Mouse (Mus musculus) A20 (cell line): Measurements from ENCODE around the gene Chuk.
A peak's percentile ranks its signal among the peaks of the same experiment; 100 is the strongest.

Experiments
- DNase-seq: peaks from one replicate; pipeline ENCODE4 v3.0.0-alpha.2; 2011; ENCODE audit warnings: low read depth, low spot score

Gene Chuk

GRCm38 (mm10) chr19:44107661-44108521 lies 611 bp upstream of the Chuk start:
- no peak for DNase-seq

GRCm38 (mm10) chr19:44104393-44104792 lies 2.9 kb downstream of the Chuk start:
- DNase-seq = peak; percentile 12

- DNase-seq = no peak
Measured at GRCm38 (mm10) chr19:44103001-44103400, 4.3 kb downstream of the Chuk start.

GRCm38 (mm10) chr19:44100840-44101239 lies 6.4 kb downstream of the Chuk start:
- no peak for DNase-seq

GRCm38 (mm10) chr19:44086278-44086677 lies 21.0 kb downstream of the Chuk start:
- no peak for DNase-seq

GRCm38 (mm10) chr19:44080920-44081319 lies 26.4 kb downstream of the Chuk start:
- no peak for DNase-seq

- DNase-seq = no peak
Measured at GRCm38 (mm10) chr19:44080023-44080422, 27.3 kb downstream of the Chuk start.

GRCm38 (mm10) chr19:44077024-44077423 lies 30.3 kb downstream of the Chuk start:
- no peak for DNase-seq

- no peak for DNase-seq
Measured at GRCm38 (mm10) chr19:44076457-44076856, 30.8 kb downstream of the Chuk start.

- DNase-seq = no peak
Measured at GRCm38 (mm10) chr19:44074986-44075385, 32.3 kb downstream of the Chuk start.

GRCm38 (mm10) chr19:44071166-44071565 lies 36.1 kb downstream of the Chuk start:
- DNase-seq = no peak

GRCm38 (mm10) chr19:44069914-44070232 lies 37.4 kb downstream of the Chuk start:
- DNase-seq = no peak

- DNase-seq = peak; percentile 93
Measured at GRCm38 (mm10) chr19:44069121-44069913, 38.0 kb downstream of the Chuk start, which contains the start of gene Erlin1. Gene Erlin1, minus strand, starts transcription at chr19:44069785.

GRCm38 (mm10) chr19:44068232-44068631 lies 39.0 kb downstream of the Chuk start:
- DNase-seq = no peak

- peak; percentile 88 for DNase-seq
Measured at GRCm38 (mm10) chr19:44067323-44068049, 39.8 kb downstream of the Chuk start.

- DNase-seq = no peak
Measured at GRCm38 (mm10) chr19:44064734-44065133, 42.5 kb downstream of the Chuk start.

GRCm38 (mm10) chr19:44063773-44064172 lies 43.5 kb downstream of the Chuk start:
- no peak for DNase-seq

- DNase-seq = no peak
Measured at GRCm38 (mm10) chr19:44060226-44060625, 47.1 kb downstream of the Chuk start.

- DNase-seq = no peak
Measured at GRCm38 (mm10) chr19:44055173-44055826, 52.0 kb downstream of the Chuk start.

- no peak for DNase-seq
Measured at GRCm38 (mm10) chr19:44050388-44050787, 56.9 kb downstream of the Chuk start.

- DNase-seq = peak; percentile 63
Measured at GRCm38 (mm10) chr19:44049282-44049681, 58.0 kb downstream of the Chuk start.

- peak; percentile 50 for DNase-seq
Measured at GRCm38 (mm10) chr19:44045847-44046246, 61.4 kb downstream of the Chuk start.
